Mouse (Mus musculus) kidney, embryonic 14.5 days (tissue): Measurements from ENCODE around the gene Gm3336. TPM values are rescaled to one million over a fixed set of nuclear protein-coding genes. Genes with fewer than 3 reads are reported as not detected.

Experiments used
- ATAC-seq: fragments of 200-750 bp; cut with Nextera tagmentation; 2 replicates; pipeline ENCODE4 v1.8.0; 2017; ENCODE audit warnings: moderate number of reproducible peaks, mild to moderate bottlenecking, moderate TSS enrichment, moderate library complexity; ENCODE audit not compliant: low FRiP score, low TSS enrichment
- H3K27ac ChIP-seq: fragments of 300-500 bp; sonication (generic); 2 replicates; pipeline ENCODE4 v1.5.1; 2014; ENCODE audit warnings: low read depth, mild to moderate bottlenecking, low read length, moderate library complexity, mixed read lengths
- H3K27me3 ChIP-seq: fragments of 300-500 bp; sonication (generic); 2 replicates; pipeline ENCODE4 v1.6.1; 2014; ENCODE audit warnings: mild to moderate bottlenecking, low read length; ENCODE audit not compliant: control insufficient read depth, insufficient read depth
- H3K36me3 ChIP-seq: fragments of 300-500 bp; sonication (generic); 2 replicates; pipeline ENCODE4 v1.6.1; 2014; ENCODE audit warnings: low read length, mixed read lengths; ENCODE audit not compliant: control insufficient read depth, insufficient read depth
- H3K4me1 ChIP-seq: fragments of 300-500 bp; sonication (generic); 2 replicates; pipeline ENCODE4 v1.6.1; 2014; ENCODE audit warnings: low read length, mixed read lengths; ENCODE audit not compliant: control insufficient read depth, insufficient read depth
- H3K4me2 ChIP-seq: fragments of 300-500 bp; sonication (generic); replicated peaks from 2 replicates; pipeline ENCODE4 v1.6.1; 2014; ENCODE audit warnings: low read depth, mild to moderate bottlenecking, low read length
- H3K4me3 ChIP-seq: fragments of 300-500 bp; sonication (generic); 2 replicates; pipeline ENCODE4 v1.5.1; 2014; ENCODE audit warnings: mild to moderate bottlenecking, low read length
- H3K9ac ChIP-seq: fragments of 300-500 bp; sonication (generic); 2 replicates; pipeline ENCODE4 v1.6.1; 2014; ENCODE audit warnings: low read depth, mild to moderate bottlenecking, low read length, moderate library complexity
- H3K9me3 ChIP-seq: fragments of 300-500 bp; sonication (generic); 2 replicates; pipeline ENCODE4 v1.6.1; 2016; ENCODE audit warnings: low read length; ENCODE audit not compliant: control insufficient read depth
- WGBS: fragments of 180-500 bp; shearing (Covaris S2); extraction: QIAGEN DNeasy Blood & Tissue Kit; methylation state at CpG from one replicate; pipeline ENCODE4 v1.1.7; 2014; 5-methylcytosine and 5-hydroxymethylcytosine counted together
- polyA plus RNA-seq: library from polyadenylated mRNA; unstranded; fragments of >200 nt; fragmentation: Nextera tagmentation; extraction: Ambion mirVana; gene quantifications from 2 replicates; pipeline ENCODE4 v1.2.1, GENCODE M21; 2014

Gene Gm3336
- polyA plus RNA-seq, 1 experiment from 2014 or later, result 0.73 TPM

DNA sequence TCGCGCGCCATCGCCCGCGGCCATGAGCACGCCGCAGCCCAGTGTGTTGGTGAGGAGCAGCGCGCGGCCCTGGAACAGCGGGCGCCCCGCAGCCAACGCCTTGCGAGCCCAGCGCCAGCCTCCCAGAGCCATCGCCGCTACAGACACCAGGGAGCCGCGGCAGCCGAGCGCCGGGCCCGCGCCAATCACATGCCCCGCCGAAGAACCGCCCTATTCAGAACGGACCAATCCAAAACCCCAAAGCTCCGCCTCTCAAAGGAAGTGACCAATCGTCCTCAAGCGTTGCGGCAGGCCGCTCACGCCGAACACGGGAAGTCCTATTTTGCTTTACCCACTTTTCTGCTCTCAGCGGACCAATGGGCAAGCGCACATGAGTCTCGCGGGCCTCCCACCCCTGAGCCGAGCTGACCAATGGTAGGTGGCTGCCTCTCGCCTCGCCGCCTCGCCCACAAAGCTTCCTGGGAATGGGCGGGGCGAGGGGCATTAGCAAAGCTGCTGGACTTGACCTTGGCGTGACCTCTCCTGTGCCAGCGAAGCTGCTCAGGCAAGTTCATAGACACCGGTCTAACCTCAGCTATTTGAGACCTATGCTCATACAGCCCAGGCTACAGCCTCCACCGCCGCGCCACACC, 42.5 kb downstream of the Gm3336 start, which contains the start of gene Mpv17l2:
Gene Mpv17l2, minus strand, starts transcription at position 172 of the 632 bp plus-strand sequence.
- H3K27ac ChIP-seq, result peak within 1 kb of the TSS; percentile 65; the same call in 1 of the 2 replicates

DNA sequence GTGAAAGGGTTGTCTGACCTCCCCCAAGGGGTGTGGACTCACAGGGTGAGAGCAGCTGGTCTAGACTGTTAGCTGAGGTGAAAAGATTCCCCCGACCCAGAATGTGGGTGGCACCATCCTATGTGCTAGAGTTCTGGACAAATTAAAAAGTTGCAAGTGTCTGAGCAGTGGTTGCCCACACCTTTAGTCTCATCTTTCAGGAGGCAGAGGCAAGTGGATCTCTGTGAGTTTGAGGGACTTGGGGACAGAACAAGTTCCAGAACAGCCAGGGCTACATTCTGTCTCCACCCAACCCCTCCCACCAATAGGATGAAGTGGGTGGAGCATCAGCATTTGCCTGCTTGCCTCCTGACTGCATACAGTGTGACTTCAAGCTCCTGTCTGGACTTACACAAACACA, 43.8 kb downstream of the Gm3336 start:
- H3K4me2 ChIP-seq, result no peak overlapping the region
- ATAC-seq, result no peak
- no peak overlapping the region for H3K9ac ChIP-seq
- peaks cover 31% of the 10 kb centered on the region for H3K4me1 ChIP-seq
- 65% methylated on average over 1 of the region's 1 CpGs for WGBS
- H3K27ac ChIP-seq, result no peak overlapping the region
- H3K27me3 ChIP-seq, result no peaks in the 10 kb centered on the region
- H3K4me3 ChIP-seq, result no peak overlapping the region
- peaks cover 21% of the 10 kb centered on the region; the same call in 1 of the 2 replicates for H3K36me3 ChIP-seq
- no peaks in the 10 kb centered on the region for H3K9me3 ChIP-seq

More for the DNA sequence above, 42.5 kb downstream of the Gm3336 start, which contains the start of gene Mpv17l2:
- peak; percentile 95 for ATAC-seq
- Histone ChIP-seq H3K36me3 (peaks cover 24% of the 10 kb centered on the region; the same call in 1 of the 2 replicates), H3K27me3 (no peaks in the 10 kb centered on the region), H3K4me2 (peak within 1 kb of the TSS; percentile 99), H3K9me3 (no peaks in the 10 kb centered on the region), H3K4me3 (peak within 1 kb of the TSS; percentile 75), H3K4me1 (peaks cover 22% of the 10 kb centered on the region), H3K9ac (peak within 1 kb of the TSS; percentile 83)
- under 1% methylated on average over 55 of the region's 55 CpGs for WGBS

DNA sequence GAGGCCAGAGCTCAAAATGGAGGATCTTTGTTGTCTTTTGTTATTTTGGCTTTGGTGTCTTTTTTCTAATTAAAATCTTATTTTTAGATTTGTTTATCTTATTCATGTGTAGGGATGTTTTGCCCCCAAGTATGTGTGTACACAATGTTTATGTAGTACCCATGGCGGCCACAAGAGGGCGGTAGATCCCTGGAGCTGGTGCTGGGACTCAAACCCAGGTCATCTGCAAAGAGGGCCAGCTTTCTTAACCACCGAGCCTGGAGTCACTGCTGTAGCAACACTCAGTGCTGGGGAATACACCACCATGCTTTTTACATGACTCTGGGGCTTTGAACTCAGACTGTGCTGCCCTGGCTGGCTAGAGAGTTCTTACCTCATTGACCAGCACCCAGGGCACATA, 45.0 kb downstream of the Gm3336 start:
- Histone ChIP-seq H3K4me3 (no peak overlapping the region), H3K4me1 (peaks cover 33% of the 10 kb centered on the region), H3K4me2 (no peak overlapping the region), H3K9ac (no peak overlapping the region), H3K27me3 (no peaks in the 10 kb centered on the region), H3K36me3 (peaks cover 18% of the 10 kb centered on the region), H3K27ac (no peak overlapping the region), H3K9me3 (no peaks in the 10 kb centered on the region)
- WGBS, result 6% methylated on average over 3 of the region's 3 CpGs
- ATAC-seq, result no peak

DNA sequence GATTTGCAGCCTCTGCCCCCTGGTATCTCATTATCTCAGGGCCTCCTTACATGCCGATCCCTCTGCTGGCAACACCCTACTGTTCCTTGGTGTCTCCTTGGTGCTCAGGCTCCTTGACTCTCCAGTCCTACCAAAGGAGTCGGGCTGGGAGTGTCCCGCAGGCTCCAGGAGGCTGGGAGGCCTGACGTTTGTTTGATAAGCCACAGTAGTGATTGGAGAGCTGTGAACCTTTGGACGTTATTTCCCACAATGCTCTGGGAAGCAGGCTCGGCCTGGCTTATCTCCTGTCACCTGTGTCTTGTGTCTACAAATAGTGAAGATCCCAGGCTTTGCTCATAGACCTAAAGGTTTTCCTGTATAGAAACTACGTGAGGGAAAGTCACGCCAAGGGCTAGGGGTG, 45.7 kb downstream of the Gm3336 start:
- 89% methylated on average over 8 of the region's 8 CpGs for WGBS
- H3K4me3 ChIP-seq, result no peak overlapping the region
- H3K36me3 ChIP-seq, result peaks cover 25% of the 10 kb centered on the region
- no peak for ATAC-seq
- no peak overlapping the region for H3K4me2 ChIP-seq
- no peaks in the 10 kb centered on the region for H3K27me3 ChIP-seq
- peaks cover 28% of the 10 kb centered on the region for H3K4me1 ChIP-seq
- no peak overlapping the region for H3K27ac ChIP-seq
- no peaks in the 10 kb centered on the region for H3K9me3 ChIP-seq
- H3K9ac ChIP-seq, result no peak overlapping the region

DNA sequence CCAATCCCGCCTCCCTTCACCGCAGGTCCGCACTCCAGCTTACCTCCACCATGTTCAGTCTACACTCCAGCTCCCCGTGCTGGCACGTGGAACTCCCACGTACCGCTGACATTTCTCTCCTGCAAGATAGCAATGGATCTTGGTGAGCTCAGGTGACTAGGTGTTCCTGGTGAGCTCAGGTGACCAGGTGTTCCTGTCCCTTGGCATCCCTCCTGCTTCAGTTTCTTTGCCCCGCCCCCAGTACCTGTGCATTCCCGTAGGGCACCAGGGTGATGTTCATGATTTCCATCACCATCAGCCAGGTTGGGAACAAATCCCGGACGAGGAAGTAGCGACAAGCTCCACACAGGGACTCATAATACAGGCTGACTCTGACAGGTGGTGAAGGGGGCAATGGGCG, 46.3 kb downstream of the Gm3336 start:
- Histone ChIP-seq H3K9me3 (no peaks in the 10 kb centered on the region), H3K4me1 (peaks cover 21% of the 10 kb centered on the region), H3K9ac (no peak overlapping the region), H3K4me3 (no peak overlapping the region), H3K27ac (no peak overlapping the region; the same call in 1 of the 2 replicates), H3K27me3 (no peaks in the 10 kb centered on the region), H3K4me2 (no peak overlapping the region), H3K36me3 (peaks cover 28% of the 10 kb centered on the region)
- 92% methylated on average over 13 of the region's 13 CpGs for WGBS
- no peak for ATAC-seq

DNA sequence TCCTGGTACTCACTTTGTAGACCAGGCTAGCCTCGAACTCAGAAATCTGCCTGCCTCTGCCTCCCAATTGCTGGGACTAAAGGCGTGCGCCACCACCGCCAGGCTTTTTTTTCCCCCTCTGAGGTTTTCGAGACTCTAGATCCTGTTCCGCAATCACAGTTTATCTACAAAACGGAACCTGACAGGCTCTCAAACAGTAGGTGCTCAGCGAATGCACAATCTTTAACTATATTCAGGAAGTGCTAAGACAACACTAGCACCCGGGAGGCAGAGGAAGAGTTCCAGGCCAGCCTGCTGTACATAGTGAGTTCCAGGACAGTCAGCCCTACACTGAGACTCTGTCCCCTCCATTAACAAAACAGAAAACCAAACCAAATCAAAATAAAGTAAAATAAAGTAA, 47.0 kb downstream of the Gm3336 start:
- Histone ChIP-seq H3K4me2 (peak overlapping the region; percentile 93), H3K9me3 (no peaks in the 10 kb centered on the region), H3K4me3 (peak overlapping the region; percentile 53; the same call in 1 of the 2 replicates), H3K27me3 (no peaks in the 10 kb centered on the region), H3K27ac (no peak overlapping the region), H3K9ac (no peak overlapping the region), H3K36me3 (peaks cover 35% of the 10 kb centered on the region), H3K4me1 (peaks cover 15% of the 10 kb centered on the region; the same call in 1 of the 2 replicates)
- 81% methylated on average over 9 of the region's 9 CpGs for WGBS
- no peak for ATAC-seq

DNA sequence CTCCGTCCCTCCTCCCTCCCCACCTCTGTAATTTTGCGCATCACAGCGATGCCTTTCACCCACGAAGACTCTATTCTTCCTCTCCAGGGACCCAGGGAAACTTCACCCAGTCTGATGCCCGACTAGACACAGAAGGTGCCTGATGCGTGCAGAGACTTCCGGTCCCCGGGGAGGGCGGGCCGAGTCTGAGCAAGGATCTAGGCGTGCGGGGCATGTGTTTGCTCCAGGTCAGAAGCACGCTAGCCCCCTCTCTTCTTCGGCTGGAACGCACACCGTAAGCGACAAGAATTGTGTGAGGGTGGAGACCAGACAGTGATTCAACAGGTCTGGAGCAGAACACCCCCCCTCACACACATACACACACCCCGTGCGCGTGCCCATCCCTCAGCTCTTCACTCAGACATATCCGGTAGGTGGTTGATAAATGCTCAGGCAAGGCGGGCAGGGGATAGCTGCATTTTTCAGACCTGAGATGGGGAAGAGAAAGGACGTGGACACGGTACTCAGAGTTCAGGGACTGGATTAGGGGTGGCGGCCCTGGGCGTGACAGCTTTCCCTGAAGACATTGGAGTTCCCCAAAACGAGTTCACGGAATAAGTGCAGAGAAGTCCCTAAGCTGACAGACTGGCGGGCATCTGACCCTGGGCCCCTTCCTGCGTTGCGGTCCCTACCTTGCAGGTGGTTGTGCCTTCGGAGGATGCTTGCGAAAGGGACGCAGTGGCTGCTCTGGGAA, 47.7 kb downstream of the Gm3336 start:
- Histone ChIP-seq H3K4me3 (peak overlapping the region; percentile 53), H3K4me1 (peaks cover 13% of the 10 kb centered on the region; the same call in 1 of the 2 replicates), H3K4me2 (peak overlapping the region; percentile 93), H3K27me3 (no peaks in the 10 kb centered on the region), H3K9me3 (no peaks in the 10 kb centered on the region), H3K9ac (peak overlapping the region; percentile 57), H3K27ac (peak overlapping the region; percentile 76), H3K36me3 (peaks cover 41% of the 10 kb centered on the region)
- WGBS, result under 1% methylated on average over 34 of the region's 34 CpGs
- 0 out of 2 replicates have a peak, but pooled peaks have one; percentile 1 for ATAC-seq

DNA sequence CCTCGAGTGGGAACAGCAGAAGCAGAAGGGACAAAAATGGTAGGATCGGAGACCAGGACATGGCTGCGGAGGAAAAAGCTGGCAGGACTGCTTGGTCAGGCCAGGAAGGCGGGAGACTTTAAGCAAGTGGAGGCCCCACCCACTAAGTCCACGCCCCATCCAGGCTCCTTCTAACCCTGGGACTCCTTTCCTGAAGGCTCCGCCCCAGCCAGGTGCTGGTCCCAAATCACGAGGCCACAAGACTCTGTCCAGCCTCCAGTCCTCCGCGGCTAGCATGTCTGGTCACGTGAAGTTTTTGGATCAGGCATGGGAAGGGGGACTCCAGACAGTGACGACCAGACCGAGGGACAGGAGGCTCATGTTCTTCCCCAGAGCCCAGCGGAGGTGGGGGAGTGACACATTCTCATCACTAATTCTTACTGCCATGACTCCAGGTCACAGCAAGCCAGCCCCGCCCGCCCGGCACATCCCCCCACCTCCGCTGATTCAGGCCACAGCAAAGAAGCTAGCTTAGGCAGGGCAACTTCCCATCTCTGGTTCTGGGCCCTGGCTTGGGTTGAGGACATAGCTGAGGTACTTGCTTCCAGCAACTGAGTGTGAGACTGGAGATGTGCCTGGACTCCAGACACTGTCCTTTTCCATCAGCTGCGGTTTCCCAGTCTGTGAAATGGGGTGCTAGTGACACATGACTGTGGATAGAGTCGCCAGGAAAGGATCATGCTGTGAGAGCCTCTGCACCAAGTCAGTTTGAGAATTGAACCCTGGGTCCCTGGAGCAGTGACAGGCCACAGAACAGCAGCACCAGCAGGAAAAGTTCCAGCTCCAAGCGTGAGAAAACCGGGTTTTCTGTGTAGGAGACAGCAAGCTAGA, 48.5 kb downstream of the Gm3336 start:
- Histone ChIP-seq H3K36me3 (peaks cover 49% of the 10 kb centered on the region), H3K9me3 (no peaks in the 10 kb centered on the region), H3K4me1 (peaks cover 13% of the 10 kb centered on the region; the same call in 1 of the 2 replicates), H3K9ac (peak overlapping the region; percentile 57), H3K4me3 (peak overlapping the region; percentile 53), H3K4me2 (peak overlapping the region; percentile 93), H3K27ac (peak overlapping the region; percentile 76), H3K27me3 (no peaks in the 10 kb centered on the region)
- 11% methylated on average over 21 of the region's 21 CpGs for WGBS
- peak; percentile 78 for ATAC-seq
